Mouse (Mus musculus) gastrocnemius, adult 18-20 months (tissue): Measurements from ENCODE around the gene Nfkbia. TPM values are rescaled to one million over a fixed set of nuclear protein-coding genes. Genes with fewer than 3 reads are reported as not detected.

ENCODE experiments used
- DNase-seq: peaks from one replicate; pipeline ENCODE4 v3.0.0; 2021; ENCODE audit warnings: low spot score
- total RNA-seq, 2 experiments: library from RNA; stranded (reverse); gene quantifications; 2 replicates each; pipeline ENCODE4 v1.2.3; 2021

The Nfkbia gene
- total RNA-seq, 2 experiments from 2014 or later = 19.0 to 63.6 TPM

DNA sequence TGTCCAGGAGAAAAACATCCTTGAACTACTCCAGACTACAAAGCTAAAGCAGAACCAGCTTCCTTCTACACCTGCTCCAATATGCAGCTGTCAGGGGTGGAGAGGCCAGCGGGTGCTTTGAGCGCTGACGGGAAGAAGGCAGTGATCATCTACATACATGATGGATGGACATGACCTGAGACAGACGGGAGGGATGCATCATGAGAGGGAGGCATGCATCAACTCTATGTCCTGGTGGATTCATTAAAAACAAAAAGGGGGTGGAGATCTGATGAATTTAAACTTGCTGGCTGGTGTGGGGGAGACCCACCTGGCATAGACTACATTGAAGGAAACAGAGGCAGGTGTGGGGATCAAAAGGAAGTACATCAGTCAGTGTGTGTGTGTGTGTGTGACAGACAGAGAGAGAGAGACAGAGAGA is 48.4 kb downstream of the Nfkbia start:
- DNase-seq = no peak

GRCm38 (mm10) chr12:55442861-55443850 is 49.3 kb downstream of the Nfkbia start:
- DNase-seq = peak; percentile 87

GRCm38 (mm10) chr12:55442245-55442644 is 50.2 kb downstream of the Nfkbia start:
- no peak for DNase-seq

DNA sequence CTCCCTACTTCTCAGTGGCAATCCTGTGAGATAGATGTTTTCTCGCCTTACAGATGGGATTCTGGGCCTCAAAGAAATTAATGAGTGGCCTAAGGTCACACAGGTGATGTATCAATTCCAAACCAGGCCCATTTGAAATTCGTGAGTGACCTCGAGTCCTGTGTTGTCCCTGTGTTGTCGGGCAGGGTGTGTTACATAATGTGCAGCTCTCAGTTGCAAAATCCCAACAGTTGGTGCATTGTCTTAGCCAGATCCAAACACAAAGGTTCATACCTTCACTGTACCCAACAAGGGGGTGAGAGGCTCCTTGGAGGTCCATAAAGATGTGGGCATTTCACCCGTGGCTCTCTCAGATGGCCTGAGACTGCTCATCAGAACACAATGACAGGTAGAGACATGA is 52.0 kb downstream of the Nfkbia start:
- DNase-seq = no peak

Other genes starting within 250 kb of the Nfkbia start
- 10 to 100 TPM; 12.1 to 12.2 TPM for gene 1110008L16Rik, start 193.1 kb downstream of the Nfkbia start, total RNA-seq
- gene Ppp2r3c, start 189.6 kb downstream of the Nfkbia start, total RNA-seq = 1 to 10 TPM; 8.6 to 8.7 TPM
- 100 to 1,000 TPM; 162 TPM for gene Psma6, start 108.4 kb downstream of the Nfkbia start, total RNA-seq
- gene Aldoart2, start 72.6 kb upstream of the Nfkbia start, total RNA-seq = under 1 TPM; 0.21 to 0.50 TPM
- not detected for gene Insm2, start 106.8 kb upstream of the Nfkbia start, total RNA-seq